Mouse (Mus musculus): ENCODE results near the gene Gprc5a. TPM values are rescaled to one million over a fixed set of nuclear protein-coding genes. Genes with fewer than 3 reads are reported as not detected.
A peak's percentile ranks its signal among the peaks of the same experiment; 100 is the strongest.

The Gprc5a gene
- polyA plus RNA-seq, 1 experiment from 2014 or later, result 2.5 TPM

DNA sequence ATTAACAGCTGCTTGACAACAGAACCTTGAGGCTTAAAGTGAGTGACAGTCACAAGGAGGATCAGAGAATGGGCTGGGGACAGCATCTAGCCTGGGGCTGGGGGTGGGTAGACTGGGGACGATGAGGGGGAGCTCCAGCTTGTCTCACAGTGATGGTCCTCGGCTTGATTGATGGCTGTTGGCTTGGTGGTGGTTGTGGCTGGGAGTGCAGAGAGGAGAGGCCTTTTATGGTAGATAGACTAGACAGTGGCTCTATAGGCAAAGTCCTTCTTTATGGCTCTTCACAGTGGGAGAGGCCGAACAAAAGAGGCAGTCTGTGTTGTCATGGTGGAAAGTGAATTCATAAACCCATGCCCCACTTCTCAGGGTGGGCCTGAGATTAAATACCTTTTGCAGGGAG, 10.8 kb downstream of the Gprc5a start:
- H3K27me3 ChIP-seq, result no peaks in the 10 kb centered on the region
- 47% methylated on average over 3 of the region's 3 CpGs for WGBS
- no peak overlapping the region for H3K27ac ChIP-seq
- H3K9ac ChIP-seq, result no peak overlapping the region
- no peaks in the 10 kb centered on the region for H3K4me1 ChIP-seq
- H3K9me3 ChIP-seq, result no peaks in the 10 kb centered on the region
- H3K4me2 ChIP-seq (replicated peaks), result no peak overlapping the region
- 0 out of 2 replicates have a peak, but pooled peaks cover 6% of the 10 kb centered on the region for H3K36me3 ChIP-seq
- no peak for ATAC-seq (ENCODE audit: low FRiP score, low read depth)
- H3K4me3 ChIP-seq, result no peak overlapping the region

DNA sequence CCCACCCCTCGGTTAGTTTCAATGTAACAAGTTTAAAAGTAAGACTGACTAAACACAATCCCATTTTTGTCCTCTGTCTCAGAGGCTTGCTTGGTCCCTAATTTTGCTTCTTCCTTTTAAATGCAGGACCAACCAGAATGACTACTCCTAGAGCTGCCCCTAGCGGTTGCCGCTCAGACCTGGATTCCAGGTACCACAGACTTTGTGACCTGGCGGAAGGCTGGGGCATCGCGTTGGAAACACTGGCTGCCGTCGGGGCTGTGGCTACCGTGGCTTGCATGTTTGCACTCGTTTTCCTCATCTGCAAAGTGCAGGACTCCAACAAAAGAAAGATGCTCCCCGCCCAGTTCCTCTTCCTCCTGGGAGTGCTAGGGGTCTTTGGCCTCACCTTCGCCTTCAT, 13.0 kb downstream of the Gprc5a start:
- Histone ChIP-seq H3K36me3 (0 out of 2 replicates have a peak, but pooled peaks cover 6% of the 10 kb centered on the region), H3K9me3 (no peaks in the 10 kb centered on the region), H3K27ac (no peak overlapping the region), H3K4me1 (no peaks in the 10 kb centered on the region), H3K27me3 (no peaks in the 10 kb centered on the region), H3K4me3 (no peak overlapping the region), H3K4me2 (replicated peaks) (no peak overlapping the region), H3K9ac (no peak overlapping the region)
- WGBS, result 42% methylated on average over 12 of the region's 12 CpGs
- ATAC-seq (ENCODE audit: low FRiP score, low read depth), result no peak

DNA sequence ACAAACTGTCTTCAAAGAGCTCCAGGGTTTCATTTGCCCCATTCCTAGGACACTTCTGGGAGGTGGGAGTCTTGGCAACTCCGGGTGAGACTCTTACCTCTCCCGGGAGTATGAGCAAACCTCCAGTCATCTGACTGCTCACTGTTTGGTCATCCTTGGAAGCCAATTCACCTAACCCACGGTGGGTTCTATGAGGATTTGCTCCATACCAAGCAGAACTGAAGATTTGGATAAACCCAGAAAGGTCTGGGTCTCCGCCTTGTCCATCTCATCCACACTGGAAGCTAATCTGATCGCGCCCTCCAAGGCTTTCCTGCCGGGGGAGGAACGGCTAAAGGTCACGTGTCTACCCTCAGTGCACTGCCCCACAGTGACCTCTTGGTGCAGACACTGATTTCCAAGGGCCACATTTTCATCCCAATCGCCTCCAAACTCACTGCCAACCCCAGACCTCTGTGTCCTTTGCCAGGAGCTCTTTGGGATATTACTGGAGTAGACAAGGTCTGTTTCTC, 18.6 kb downstream of the Gprc5a start:
- Histone ChIP-seq H3K36me3 (0 out of 2 replicates have a peak, but pooled peaks cover 4% of the 10 kb centered on the region), H3K4me2 (replicated peaks) (no peak overlapping the region), H3K9ac (no peak overlapping the region), H3K4me1 (peaks cover 15% of the 10 kb centered on the region), H3K9me3 (no peaks in the 10 kb centered on the region), H3K27ac (no peak overlapping the region), H3K27me3 (no peaks in the 10 kb centered on the region), H3K4me3 (no peak overlapping the region)
- 75% methylated on average over 10 of the region's 10 CpGs for WGBS
- no peak for ATAC-seq (ENCODE audit: low FRiP score, low read depth)

DNA sequence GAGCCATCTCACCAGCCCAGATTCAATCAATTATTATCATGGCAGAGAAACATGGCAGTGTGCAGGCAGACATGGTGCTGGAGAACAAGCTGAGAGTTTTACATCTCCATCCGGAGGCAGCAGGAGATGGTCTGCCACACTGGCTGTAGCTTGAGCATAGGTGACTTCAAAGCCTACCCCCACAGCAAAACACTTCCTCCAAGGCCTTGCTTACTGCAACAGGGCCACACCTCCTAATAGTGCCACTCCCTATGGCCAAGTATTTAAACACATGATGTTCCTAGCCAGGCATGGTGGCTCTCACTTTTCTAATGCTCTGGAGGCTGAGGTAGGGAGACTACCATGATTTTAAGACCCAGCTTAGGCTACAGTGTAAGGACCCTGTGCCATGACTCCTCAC, 20.3 kb downstream of the Gprc5a start:
- ATAC-seq (ENCODE audit: low FRiP score, low read depth), result no peak
- H3K9me3 ChIP-seq, result no peaks in the 10 kb centered on the region
- peaks cover 23% of the 10 kb centered on the region for H3K4me1 ChIP-seq
- H3K4me3 ChIP-seq, result no peak overlapping the region
- H3K9ac ChIP-seq, result no peak overlapping the region
- no peaks in the 10 kb centered on the region for H3K27me3 ChIP-seq
- H3K27ac ChIP-seq, result no peak overlapping the region
- WGBS, result 79% methylated on average over 1 of the region's 1 CpGs
- H3K36me3 ChIP-seq, result no peaks in the 10 kb centered on the region
- H3K4me2 ChIP-seq (replicated peaks), result no peak overlapping the region

DNA sequence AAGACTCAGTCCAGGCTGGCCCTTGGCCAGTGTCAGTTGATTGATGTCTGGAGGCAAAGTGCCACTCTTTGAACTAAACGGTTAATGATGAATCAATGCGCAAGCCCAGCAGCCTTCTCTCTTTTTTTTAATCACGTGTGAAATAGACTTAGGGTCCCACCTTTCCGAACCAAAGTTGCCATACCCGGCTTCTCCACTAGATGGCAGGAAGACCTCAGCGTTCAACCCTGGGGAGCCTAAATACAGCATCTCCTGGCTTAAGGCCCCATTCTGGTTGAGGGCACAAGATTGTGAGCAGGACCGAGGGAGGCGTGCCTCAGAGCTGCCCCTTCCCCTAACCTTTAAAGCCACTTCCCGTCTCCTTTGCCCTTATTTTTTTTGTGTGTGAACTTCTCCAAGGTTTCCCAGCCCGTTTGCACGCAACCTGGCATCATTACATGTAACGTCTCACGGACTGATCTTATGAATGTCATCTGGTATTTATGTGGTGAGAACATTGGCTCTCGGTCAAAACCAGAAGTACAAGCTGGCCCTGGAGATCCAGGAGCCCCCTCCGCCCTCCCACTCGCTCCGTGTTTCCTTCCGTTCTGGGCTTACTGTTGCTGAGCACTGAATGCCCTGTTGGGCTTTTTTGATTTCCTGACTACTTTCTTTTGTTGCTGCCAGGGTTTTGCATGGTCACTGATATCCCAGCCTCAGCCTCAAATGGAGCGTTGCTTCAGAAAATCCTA, 22.4 kb downstream of the Gprc5a start:
- Histone ChIP-seq H3K27me3 (no peaks in the 10 kb centered on the region), H3K36me3 (no peaks in the 10 kb centered on the region), H3K4me1 (peaks cover 23% of the 10 kb centered on the region), H3K4me3 (peak overlapping the region; percentile 30), H3K4me2 (replicated peaks) (peak overlapping the region; percentile 60), H3K9me3 (no peaks in the 10 kb centered on the region), H3K27ac (peak overlapping the region; percentile 35), H3K9ac (no peak overlapping the region)
- peak; percentile 93 for ATAC-seq (ENCODE audit: low FRiP score, low read depth)
- WGBS, result 8% methylated on average over 19 of the region's 19 CpGs

DNA sequence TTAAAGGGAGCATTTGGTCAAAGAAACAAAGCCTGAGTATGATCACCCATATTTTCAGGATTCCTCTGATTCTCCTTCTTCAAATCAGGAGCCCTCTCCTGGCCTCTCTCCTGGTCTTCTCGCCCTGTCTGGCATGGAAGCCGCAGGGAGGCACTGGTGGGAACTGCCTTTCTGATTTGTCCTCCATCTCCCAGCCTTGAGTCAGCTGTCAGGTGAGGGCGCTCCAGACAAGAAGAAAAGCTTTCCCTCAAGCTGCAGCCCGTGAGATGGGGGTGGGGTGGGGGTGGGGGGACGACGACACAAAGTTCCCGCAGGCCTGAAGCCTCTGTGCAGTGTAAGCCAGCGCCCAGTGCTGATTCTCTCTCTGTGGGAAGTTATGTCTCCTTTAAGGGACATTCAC, 24.3 kb downstream of the Gprc5a start:
- H3K4me2 ChIP-seq (replicated peaks), result no peak overlapping the region
- no peak overlapping the region for H3K9ac ChIP-seq
- H3K4me1 ChIP-seq, result peaks cover 23% of the 10 kb centered on the region
- no peak for ATAC-seq (ENCODE audit: low FRiP score, low read depth)
- WGBS, result 23% methylated on average over 8 of the region's 8 CpGs
- no peaks in the 10 kb centered on the region for H3K27me3 ChIP-seq
- no peak overlapping the region for H3K27ac ChIP-seq
- no peaks in the 10 kb centered on the region for H3K36me3 ChIP-seq
- H3K4me3 ChIP-seq, result no peak overlapping the region
- no peaks in the 10 kb centered on the region for H3K9me3 ChIP-seq

DNA sequence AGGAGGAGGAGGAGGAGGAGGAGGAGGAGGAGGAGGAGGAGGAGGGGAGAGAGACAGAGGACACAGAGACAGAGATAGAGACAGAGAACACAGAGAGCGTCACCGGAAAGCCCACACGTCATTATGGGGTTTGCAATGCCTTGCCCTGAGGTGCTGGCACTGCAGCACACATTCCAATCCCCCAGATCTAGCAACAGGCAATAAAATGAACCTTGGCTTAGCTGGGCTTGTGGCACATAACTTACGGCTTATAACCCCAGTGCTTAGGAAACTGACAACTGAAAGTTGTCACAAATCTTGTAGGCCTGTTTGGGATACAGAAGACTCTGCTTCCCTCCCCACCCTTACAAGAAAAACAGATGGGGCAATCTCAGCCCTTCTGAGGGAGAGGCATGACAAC, 25.2 kb downstream of the Gprc5a start:
- WGBS, result 23% methylated on average over 4 of the region's 4 CpGs
- H3K27me3 ChIP-seq, result no peaks in the 10 kb centered on the region
- H3K4me2 ChIP-seq (replicated peaks), result no peak overlapping the region
- H3K27ac ChIP-seq, result no peak overlapping the region
- H3K36me3 ChIP-seq, result no peaks in the 10 kb centered on the region
- H3K9ac ChIP-seq, result no peak overlapping the region
- no peak for ATAC-seq (ENCODE audit: low FRiP score, low read depth)
- peaks cover 23% of the 10 kb centered on the region for H3K4me1 ChIP-seq
- no peak overlapping the region for H3K4me3 ChIP-seq
- no peaks in the 10 kb centered on the region for H3K9me3 ChIP-seq

DNA sequence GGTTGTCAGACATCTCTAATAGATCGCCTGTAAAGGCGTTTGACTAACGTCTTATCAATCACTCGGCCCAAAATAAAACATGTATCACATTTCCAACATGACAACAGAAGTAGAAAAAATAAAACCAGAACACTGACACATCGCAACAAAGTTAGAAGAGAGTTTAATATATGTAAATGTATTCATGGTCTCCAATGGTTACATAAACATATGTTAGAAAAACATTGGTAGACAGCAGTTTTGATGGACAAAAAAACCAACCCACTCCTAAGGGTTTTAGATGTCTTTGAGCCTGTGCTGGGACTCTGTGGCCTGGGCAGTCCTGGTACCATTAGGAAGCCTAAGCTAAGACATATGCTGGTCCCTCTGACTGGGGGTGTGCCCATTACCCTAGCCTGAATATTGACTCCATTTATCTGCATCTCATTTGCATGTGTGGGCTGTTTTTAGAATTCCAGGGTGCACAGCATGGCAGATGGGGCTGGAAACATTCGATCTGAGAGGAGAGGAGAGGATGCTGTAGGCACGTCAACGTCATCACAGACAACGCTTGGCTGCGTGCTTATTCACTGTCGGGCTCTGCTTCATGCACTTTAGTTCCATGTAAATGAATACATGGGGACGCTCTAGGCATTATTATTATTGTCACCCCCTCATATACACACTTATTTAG, 27.5 kb downstream of the Gprc5a start:
- Histone ChIP-seq H3K4me1 (peaks cover 18% of the 10 kb centered on the region), H3K4me3 (no peak overlapping the region), H3K9ac (no peak overlapping the region), H3K27ac (no peak overlapping the region), H3K4me2 (replicated peaks) (no peak overlapping the region), H3K27me3 (no peaks in the 10 kb centered on the region), H3K9me3 (no peaks in the 10 kb centered on the region), H3K36me3 (no peaks in the 10 kb centered on the region)
- WGBS, result 93% methylated on average over 12 of the region's 12 CpGs
- ATAC-seq (ENCODE audit: low FRiP score, low read depth), result no peak

DNA sequence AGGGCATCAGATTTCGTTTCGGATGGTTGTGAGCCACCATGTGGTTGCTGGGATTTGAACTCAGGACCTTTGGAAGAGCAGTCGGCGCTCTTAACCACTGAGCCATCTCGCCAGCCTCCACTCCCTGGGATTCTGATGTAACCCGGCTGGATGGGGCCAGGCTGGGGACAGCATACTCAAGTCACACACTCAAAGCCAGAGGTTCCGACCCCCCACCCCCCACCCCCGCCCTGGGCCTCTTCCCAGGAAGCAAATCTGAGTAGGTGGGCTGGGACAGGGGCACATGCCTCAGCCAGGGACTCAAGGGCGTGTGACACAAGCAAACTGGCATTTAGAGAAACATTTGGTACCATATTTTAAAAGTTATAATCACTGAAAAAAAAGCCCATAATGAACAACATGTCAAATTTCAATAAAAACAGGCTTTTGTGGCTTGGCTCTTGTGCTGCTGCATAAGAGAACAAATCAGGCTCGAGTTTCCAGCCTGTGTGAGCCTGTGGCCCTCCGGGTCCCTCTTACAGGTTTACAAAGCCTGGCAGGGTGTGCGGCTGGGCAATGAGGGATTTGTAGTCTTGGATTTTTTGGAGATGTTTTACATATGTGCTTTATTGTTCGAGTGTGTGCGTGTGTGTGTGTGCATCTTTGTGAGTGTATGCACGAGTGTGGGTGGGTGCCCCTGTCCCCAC, 35.5 kb downstream of the Gprc5a start:
- no peak overlapping the region for H3K9ac ChIP-seq
- no peaks in the 10 kb centered on the region for H3K36me3 ChIP-seq
- H3K4me2 ChIP-seq (replicated peaks), result no peak overlapping the region
- no peak overlapping the region for H3K27ac ChIP-seq
- no peaks in the 10 kb centered on the region for H3K9me3 ChIP-seq
- H3K27me3 ChIP-seq, result 0 out of 2 replicates have a peak, but pooled peaks cover 2% of the 10 kb centered on the region
- H3K4me1 ChIP-seq, result peaks cover 8% of the 10 kb centered on the region
- no peak for ATAC-seq (ENCODE audit: low FRiP score, low read depth)
- no peak overlapping the region for H3K4me3 ChIP-seq
- 70% methylated on average over 15 of the region's 15 CpGs for WGBS

DNA sequence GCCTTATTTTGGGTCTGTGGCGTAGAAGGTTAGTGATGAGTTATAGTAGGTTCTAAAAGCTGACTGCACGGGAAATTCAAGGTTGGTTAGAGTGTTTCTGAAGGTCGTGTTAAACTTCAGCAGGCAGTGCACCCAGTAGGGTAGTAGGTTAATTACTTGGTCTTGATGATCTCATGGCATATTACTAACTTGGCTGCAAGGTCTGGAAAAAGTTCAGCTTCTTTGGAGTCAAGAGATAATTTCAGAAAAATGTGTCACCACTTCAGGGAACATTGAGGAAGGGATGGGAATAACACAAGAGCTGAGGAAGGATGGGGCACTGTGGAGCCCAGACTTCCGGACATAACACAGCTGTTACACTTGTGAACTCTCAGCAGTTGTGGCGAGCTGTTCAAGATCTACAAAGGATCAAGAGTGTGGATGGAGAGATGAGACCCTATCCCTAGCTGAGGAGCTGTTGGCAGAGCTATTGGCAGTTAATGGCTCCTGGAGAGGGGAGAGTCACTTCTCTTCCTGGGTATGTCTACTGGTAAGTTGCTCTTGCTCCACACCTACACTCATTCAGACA, 37.4 kb downstream of the Gprc5a start:
- H3K4me1 ChIP-seq, result peaks cover 8% of the 10 kb centered on the region
- 0 out of 2 replicates have a peak, but pooled peaks cover 2% of the 10 kb centered on the region for H3K27me3 ChIP-seq
- no peak overlapping the region for H3K4me2 ChIP-seq (replicated peaks)
- no peak overlapping the region for H3K4me3 ChIP-seq
- H3K9ac ChIP-seq, result no peak overlapping the region
- WGBS, result 74% methylated on average over 5 of the region's 5 CpGs
- no peak overlapping the region for H3K27ac ChIP-seq
- no peak for ATAC-seq (ENCODE audit: low FRiP score, low read depth)
- no peaks in the 10 kb centered on the region for H3K9me3 ChIP-seq
- no peaks in the 10 kb centered on the region for H3K36me3 ChIP-seq

DNA sequence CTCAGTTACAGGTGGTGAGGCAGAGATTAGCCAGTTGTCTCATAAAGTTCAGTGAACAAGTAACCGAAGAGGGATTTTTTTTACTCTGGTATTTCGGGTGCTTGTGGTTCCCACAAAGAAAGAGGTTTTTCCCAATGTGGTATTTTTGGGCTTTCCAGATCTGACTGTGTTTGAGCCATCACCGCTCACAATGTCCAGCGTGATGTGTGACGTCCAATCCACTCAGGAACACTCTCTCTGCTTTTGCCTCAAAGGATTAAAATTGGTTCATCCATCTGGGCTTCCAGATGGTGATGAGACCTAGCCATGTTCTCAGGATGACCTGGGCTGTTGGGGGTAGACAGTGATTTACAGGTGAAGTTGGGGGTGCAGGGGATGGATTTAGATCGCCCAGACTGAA, 41.6 kb downstream of the Gprc5a start:
- no peak overlapping the region for H3K27ac ChIP-seq
- no peak overlapping the region for H3K4me3 ChIP-seq
- no peak overlapping the region for H3K9ac ChIP-seq
- no peak for ATAC-seq (ENCODE audit: low FRiP score, low read depth)
- no peaks in the 10 kb centered on the region for H3K4me1 ChIP-seq
- no peaks in the 10 kb centered on the region for H3K9me3 ChIP-seq
- no peaks in the 10 kb centered on the region for H3K36me3 ChIP-seq
- 88% methylated on average over 6 of the region's 6 CpGs for WGBS
- H3K27me3 ChIP-seq, result 0 out of 2 replicates have a peak, but pooled peaks cover 2% of the 10 kb centered on the region
- no peak overlapping the region for H3K4me2 ChIP-seq (replicated peaks)

Data from limb, embryonic 13.5 days (tissue).